Mouse (Mus musculus) adrenal gland, adult 8-10 months (tissue): Measurements from ENCODE around the gene Hmgn3. TPM values are rescaled to one million over a fixed set of nuclear protein-coding genes. Genes with fewer than 3 reads are reported as not detected.
"Not testable (repeated sequence)": the region's sequence is repeated elsewhere in the genome, so short reads cannot be mapped to it uniquely, and the experiment has no call there.

Experiments
- DNase-seq: peaks from one replicate; pipeline ENCODE4 v3.0.0; 2022
- total RNA-seq, 4 experiments: library from RNA; stranded (reverse); gene quantifications; 2 replicates each; pipeline ENCODE4 v1.2.4; 2022

Hmgn3 gene
- 100 to 1,000 TPM; 135 to 174 (median 149) TPM for total RNA-seq

- DNase-seq: peak; percentile 95
Measured at GRCm38 (mm10) chr9:83146446-83147188, at the start of gene Hmgn3. Hmgn3 (minus strand) TSS chr9:83146685.

- no peak for DNase-seq
Measured at GRCm38 (mm10) chr9:83195765-83196164, 49.3 kb upstream of the Hmgn3 start.

GRCm38 (mm10) chr9:83195007-83195406 is 48.5 kb upstream of the Hmgn3 start:
- no peak for DNase-seq

GRCm38 (mm10) chr9:83187752-83188151 is 41.3 kb upstream of the Hmgn3 start:
- no peak for DNase-seq

GRCm38 (mm10) chr9:83145591-83146445 is 667 bp downstream of the Hmgn3 start:
- peak; percentile 53 for DNase-seq

- DNase-seq: no peak
Measured at GRCm38 (mm10) chr9:83129831-83130230, 16.7 kb downstream of the Hmgn3 start.

- DNase-seq: no peak
Measured at GRCm38 (mm10) chr9:83127840-83128239, 18.6 kb downstream of the Hmgn3 start.

- not testable (repeated sequence) for DNase-seq
Measured at GRCm38 (mm10) chr9:83126482-83126881, 20.0 kb downstream of the Hmgn3 start.

- no peak for DNase-seq
Measured at GRCm38 (mm10) chr9:83119211-83119610, 27.3 kb downstream of the Hmgn3 start.

GRCm38 (mm10) chr9:83117486-83117885 is 29.0 kb downstream of the Hmgn3 start:
- DNase-seq: no peak

- DNase-seq: no peak
Measured at GRCm38 (mm10) chr9:83116774-83117474, 29.6 kb downstream of the Hmgn3 start.

- DNase-seq: no peak
Measured at GRCm38 (mm10) chr9:83115676-83116075, 30.8 kb downstream of the Hmgn3 start.

GRCm38 (mm10) chr9:83113800-83114217 is 32.7 kb downstream of the Hmgn3 start:
- no peak for DNase-seq

GRCm38 (mm10) chr9:83112305-83112768 is 34.1 kb downstream of the Hmgn3 start:
- DNase-seq: no peak

GRCm38 (mm10) chr9:83111789-83112188 is 34.7 kb downstream of the Hmgn3 start:
- no peak for DNase-seq

- no peak for DNase-seq
Measured at GRCm38 (mm10) chr9:83111117-83111686, 35.3 kb downstream of the Hmgn3 start.

GRCm38 (mm10) chr9:83110406-83111116 is 35.9 kb downstream of the Hmgn3 start:
- no peak for DNase-seq

- no peak for DNase-seq
Measured at GRCm38 (mm10) chr9:83109705-83110104, 36.8 kb downstream of the Hmgn3 start.

- no peak for DNase-seq
Measured at GRCm38 (mm10) chr9:83108821-83109220, 37.7 kb downstream of the Hmgn3 start.

- no peak for DNase-seq
Measured at GRCm38 (mm10) chr9:83103785-83104184, 42.7 kb downstream of the Hmgn3 start.

- DNase-seq: no peak
Measured at GRCm38 (mm10) chr9:83101691-83102090, 44.8 kb downstream of the Hmgn3 start.

- no peak for DNase-seq
Measured at GRCm38 (mm10) chr9:83100786-83101185, 45.7 kb downstream of the Hmgn3 start.
